Mouse (Mus musculus): ENCODE data around the gene Dnm3.

Gene Dnm3

DNA sequence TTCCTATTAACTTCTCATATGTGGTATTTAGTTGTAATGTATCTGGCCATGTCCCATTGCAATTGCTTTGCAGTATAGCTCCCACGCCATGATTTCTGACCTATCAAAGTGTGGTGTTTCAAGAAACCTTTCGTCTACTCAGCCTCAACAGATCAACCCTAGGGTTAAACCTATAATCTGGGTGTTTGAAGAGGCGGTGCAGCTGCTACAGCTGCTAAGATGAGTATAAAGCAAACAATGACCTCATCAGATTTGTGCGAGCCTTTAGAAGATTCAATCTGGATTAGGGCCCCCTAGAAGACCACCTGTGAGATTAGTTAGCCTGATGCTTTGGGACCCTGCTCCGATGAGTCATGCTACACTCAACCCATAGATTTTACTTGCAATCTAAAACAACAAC lies 321.0 kb downstream of the Dnm3 start:
- no peak for DNase-seq

DNA sequence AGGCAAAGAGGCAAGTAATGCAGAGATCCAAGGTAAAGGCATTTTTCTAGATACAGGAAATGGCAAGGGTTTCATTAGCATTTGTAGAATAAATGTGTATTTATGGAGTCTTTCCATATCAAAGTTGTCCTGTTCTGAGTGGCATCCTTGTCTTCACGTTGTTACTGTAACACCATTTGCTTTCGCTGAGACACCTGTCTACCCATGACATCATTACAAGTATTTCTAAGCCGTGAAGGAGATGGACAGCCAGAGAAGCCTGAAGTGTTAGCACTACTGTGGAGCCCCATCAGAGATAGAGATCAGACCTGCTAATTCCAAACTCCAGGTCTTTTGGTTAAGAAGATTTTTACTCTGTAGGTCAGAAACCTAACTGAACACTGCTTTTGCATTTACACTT lies 322.3 kb downstream of the Dnm3 start:
- DNase-seq: no peak

DNA sequence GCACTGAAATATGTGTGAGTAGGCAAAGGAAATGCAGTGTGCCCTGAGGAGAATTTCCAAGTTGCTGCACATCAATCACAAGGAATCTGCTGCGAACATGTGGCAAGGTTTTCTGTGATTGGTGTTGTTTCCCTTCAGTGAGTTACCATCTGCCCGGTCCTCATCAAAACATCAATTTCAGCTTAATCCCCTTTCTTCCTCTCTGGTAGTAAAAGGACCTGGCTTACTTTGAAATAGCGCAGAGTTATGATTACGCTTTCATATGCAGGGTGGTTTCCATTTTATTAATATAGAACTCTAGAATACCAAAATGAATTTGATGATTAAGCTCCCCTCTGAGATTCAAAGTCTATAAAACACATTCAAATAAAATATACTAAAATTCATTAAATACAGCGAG lies 324.7 kb downstream of the Dnm3 start:
- DNase-seq: no peak

DNA sequence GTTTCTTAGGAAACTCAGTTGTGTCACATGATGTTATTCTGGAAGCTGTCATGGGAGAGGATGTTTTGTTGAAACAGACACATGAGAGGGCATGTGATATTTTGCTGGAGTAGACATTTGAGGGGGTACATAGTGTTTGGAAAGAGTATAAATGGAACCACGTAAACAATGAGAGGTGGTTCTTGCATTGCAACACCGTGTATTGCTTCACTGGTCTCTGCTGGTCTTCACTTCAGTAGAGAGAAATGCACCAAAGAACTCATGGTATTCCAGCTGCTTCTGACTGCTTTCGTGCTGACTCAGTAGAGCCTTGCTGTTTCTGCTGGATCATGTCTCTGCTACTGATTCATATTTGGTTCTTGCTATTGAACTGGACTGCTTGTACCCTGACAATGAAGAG lies 328.1 kb downstream of the Dnm3 start:
- no peak for DNase-seq

DNA sequence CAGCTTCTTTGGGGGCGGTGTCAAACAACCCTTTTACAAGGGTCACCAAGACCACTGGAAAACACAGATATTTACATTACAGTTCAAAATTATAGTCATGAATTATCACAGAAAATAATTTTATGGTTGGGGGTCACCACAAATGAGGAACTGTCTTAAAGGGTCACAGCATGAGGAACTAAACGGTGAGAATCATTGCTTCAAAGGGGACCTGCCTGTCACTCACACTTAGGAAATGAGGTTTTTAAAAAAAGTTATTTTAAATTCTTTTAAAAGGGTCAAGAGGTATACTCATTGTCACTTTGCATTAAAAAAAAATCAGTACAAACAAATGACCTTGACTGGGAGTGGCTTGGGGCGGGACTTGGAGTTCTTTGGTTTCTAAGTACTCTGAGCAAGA lies 330.3 kb downstream of the Dnm3 start:
- no peak for DNase-seq

DNA sequence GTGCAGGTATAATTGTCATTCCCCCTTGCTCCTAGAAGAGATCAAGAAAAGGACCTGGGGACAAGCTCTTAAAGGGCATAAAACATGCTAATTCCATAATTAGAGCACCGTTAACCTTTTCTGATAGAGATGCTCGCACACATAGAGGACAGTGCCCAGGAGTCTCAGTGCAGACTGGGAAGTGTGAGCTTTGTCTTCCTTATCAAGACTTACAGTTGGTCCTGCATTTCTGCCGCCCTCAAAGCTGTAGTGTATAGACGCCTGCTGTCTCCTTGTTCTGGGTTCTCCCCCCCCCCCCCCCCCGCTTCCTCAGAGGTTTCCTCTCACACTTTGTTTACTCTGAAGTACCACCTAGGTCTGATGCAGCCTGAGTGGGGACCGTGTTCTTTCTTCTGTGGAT lies 332.1 kb downstream of the Dnm3 start:
- DNase-seq: no peak

DNA sequence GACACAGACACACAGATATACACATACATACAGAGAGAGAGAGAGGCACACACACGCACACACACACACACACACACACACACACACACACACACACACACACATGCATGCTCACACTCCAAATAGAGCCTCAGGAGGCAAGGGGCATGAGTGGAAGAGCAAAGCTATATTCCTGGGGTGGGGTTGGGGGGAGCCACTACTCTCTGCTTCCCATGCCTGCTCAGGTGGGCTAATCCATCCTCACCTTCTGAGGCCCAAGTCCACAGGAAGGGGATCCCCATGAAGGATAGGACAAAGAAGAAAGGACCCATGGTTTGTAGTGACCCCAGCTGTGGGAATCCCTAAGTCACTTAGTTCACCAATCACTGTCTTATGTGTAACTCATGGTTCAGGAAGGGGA lies 332.8 kb downstream of the Dnm3 start:
- no peak for DNase-seq

DNA sequence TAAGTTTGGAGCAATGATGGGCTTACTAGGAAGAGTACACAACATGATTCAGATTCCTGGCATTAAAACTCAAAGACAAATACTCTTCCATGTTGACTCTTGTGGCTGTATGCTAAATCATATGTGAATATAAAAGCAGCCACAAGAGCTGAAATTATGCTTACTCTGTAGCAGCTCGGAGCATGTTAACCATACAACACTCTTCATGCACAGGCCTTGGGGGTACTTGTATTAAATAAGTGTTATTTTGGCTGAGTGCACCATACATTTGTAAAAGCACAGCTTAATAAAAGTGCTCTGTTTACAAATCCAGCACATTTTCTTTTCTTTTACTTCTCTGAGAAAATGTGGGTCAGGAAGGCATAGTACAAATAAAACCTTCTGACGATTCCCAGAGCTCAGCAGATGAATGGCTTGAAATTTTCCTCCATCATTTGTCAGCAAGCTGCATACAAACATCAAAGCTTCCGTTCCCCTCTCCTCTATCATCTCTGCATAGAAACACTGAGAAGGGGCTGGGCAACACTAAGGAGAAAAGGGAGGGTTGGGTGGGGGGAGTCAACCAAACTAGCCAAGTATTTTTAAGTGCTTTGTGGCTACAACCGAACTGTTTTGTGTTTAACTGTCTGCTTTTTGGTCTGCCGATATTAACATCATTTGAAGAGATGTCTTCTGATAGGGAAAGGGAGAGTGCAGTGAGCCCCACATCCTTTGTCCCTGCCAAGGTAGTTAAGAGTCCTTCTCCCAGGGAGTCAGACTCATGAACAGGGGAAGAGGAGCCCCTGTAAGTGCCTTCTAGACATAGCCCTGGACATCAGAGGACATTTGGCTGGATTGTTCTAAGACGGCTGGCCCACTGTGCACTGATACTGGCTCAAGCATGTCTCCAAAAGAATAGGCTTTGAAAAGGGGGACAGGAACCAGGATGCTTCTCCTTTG lies 333.6 kb downstream of the Dnm3 start:
- DNase-seq: no peak

DNA sequence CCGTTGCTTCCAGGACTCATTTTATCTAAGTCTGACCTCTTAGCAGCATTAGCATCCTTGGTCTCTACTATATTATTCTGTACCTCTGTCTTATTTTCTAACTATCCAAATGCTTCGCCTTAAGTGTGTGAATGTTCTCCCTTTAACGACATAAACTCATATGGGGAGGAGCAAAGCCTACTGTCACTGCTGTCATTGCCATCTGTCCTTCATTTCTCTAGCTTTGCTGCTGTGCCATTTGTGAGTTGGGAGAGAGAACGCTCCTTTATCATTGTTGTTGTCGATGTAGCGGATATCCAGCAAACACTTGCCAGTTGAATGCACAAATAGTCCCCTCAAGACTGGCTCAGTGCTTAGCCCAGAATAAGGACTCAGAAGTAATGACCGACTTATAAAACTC lies 335.5 kb downstream of the Dnm3 start:
- no peak for DNase-seq

DNA sequence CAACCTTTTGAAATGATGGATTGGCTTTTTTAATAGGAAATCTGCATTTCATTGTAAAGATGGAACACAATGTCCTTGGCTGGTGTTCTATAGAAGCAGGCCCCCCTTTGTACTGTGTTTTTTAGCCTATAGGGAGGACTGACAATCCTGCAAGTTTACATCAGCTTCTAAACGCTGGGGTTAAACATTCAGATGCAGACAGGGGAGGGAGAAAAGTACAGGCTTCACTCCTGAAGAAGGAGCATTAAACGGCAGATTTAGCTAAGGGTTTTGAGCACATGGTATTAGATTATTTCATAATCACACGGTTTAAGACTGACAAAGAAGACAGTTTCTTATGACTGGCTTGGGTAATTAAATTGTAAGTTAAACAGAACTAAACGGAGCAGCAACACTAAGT lies 341.5 kb downstream of the Dnm3 start:
- DNase-seq: no peak

DNA sequence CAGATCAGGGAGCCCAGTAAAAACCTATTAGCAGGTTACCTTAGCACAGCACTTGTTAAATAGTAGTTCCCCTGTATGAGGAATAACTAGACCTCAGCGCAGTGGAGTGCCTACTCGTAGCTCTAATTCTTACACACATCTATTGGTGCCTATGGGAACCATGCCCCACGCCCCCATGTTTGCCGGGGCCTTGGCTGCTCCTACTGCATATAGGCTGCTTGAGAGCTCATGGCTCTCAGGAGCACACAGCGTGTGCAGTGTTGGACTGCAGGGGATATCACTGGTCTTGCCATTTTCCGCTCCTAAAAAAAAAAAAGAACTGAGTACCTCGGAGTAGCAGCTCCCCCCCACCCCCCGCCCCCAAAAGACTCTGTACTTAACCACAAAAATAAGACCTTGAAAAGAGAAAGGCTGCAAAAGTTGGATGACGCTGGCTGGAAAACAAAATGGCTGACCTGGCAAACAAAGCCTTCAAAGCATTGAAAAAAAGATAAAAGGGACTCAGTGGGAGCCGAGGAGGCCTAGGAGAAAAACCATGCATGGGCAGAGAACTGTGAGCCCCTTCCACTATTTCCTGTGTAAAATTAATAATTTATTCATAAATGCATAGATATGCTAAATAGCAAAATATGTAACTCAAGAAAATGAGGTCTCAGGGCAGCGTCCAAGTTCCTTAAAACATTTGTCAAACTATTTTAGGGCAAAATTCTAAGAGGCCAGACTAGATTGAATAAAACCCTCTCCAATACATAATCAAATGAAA lies 342.2 kb downstream of the Dnm3 start:
- DNase-seq: no peak

DNA sequence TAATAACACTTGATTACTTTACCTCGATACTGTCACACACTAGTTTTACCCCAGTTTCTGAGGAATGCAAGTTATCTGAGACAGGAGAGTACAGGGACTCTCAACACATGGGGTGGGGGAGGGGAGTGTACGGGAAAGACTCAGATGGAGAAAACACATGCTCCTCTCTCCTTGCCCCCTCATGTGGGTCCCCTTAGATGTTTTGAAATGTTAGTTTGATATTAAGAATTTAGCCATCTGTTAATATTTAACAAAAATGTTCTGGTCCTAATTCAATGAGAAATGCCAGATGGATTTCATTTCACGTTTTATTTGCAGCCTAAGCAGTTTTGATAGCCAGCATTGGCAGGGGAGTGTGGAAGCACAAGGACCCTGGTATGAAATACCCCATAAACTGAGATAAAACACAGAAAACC lies 343.2 kb downstream of the Dnm3 start:
- DNase-seq: no peak

DNA sequence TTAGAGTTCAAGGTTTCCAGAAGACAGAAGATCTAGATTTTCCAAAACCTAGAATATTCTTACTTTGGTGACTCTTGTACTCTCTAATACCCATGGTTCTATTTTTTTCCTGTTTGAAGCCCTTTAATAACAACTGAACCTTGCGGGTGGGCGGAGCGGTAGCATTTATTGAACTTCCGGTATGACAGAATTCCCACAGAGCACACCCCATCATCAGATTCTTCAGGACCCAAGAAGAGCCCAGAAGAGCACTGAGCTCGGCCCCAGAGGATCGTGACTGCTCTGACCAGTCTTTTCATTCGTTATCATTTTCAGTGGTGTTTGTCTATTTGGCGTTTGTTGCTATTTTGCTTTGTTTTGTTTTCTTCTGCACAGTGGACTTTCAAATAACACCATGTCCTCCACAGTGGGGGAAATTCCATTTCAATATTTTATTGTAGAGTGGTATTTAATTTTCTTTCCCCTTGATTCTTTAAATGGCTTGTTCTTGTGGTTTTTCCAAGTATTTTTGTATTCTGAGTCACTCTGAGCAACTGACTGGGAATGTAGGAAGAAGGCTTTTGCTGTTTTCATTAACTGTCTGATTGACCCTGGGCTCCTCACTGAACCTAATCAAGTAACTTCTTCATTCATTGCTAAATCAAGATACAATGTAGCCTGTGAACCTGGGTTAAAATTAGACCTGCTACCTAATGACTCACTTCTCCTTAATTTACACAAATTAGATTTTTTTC lies 344.8 kb downstream of the Dnm3 start:
- DNase-seq: no peak

DNA sequence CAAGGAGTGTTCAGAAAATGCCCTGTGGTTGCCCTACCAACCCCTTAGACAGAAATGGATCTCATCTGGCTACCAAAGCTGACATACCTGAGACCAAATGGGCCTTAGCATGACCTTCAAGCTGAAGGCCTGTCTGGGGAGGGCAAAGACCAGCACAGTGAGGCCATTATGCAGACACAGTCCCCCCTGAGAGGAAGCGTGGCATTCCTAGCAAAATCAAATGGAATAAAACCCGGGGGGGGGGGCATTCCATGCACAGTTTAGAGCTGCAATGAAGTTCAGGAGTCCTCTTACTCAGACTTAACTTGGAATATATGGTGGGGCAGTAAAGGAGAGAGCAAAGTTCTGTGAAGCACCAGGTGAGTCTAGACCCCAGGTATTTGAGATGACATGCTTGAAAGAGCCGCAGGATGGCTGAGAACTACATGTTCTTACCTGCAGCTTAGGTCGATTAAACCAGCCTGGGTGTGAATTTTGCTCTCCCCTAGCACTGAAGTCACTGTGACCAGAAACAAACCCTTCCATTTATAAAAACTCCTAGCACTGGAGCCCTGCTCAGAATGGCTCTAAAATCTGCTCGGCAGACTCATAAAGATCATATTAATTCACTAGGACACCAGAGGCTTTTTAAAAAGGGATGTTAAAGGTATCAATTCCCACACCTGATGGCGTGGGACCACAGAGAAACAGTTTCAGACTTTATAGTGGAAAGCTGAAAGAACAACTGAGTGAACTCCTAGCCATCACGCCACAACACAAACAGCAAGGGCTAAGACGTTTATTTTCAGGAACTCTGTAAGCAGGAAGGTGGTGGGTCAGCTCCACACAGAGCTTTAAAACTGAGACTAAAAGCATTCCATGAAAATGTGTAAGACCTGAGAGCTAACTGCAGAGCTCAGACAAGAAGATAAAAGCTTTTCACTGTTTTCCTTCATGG lies 350.7 kb downstream of the Dnm3 start:
- no peak for DNase-seq

DNA sequence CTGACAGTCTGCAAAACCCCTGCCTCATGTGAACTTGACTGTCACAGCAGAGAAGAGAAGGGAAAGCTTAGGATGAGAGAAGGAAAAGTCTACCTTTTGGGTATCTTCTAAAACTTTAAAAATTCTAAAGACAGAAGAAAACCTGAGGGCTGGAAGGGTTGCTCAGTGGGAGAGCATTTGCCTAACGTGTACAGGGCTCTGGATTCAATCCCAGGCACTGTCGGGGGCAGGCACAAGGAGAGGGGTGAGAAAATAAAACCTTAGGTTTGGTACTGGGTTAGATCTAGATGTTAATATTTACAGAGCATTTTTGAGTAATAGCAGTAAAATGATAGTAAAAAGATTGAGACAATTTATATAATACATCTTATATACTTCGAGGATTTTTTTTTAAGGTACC lies 353.4 kb downstream of the Dnm3 start:
- no peak for DNase-seq

DNA sequence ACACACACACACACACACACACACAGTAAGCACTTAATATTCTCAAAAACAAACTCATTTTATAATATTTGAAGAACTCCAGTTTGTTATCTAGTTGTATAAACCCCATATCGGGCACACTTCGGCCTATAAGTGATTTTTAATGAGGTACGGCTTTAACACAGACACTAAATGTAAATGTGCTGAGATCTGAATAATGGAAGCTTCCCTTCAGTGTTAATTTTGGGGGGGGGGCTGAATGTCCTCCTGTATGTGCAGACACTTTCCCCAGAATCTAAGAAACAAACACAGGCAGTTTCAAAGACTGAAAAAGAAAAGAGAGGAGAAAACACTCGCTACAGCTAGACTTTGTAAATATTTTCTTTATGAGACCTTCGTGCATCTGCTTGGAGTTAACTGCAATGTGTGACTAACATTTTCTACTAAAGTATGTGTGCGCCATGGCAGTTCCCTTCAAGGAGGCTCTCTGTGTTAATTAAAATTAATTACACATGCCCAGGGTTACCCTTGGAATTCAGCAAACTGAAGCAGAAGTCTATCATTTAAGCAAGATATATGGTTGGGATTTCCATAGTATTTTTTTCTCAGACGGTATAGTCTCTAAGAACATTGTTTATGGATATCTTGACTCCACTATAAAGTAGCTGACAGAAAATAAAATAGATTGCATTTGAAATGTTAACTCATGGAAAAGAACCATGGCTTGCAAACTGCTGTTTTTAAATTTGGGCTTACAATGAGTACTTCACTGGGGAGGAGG lies 356.2 kb downstream of the Dnm3 start:
- DNase-seq: no peak

DNA sequence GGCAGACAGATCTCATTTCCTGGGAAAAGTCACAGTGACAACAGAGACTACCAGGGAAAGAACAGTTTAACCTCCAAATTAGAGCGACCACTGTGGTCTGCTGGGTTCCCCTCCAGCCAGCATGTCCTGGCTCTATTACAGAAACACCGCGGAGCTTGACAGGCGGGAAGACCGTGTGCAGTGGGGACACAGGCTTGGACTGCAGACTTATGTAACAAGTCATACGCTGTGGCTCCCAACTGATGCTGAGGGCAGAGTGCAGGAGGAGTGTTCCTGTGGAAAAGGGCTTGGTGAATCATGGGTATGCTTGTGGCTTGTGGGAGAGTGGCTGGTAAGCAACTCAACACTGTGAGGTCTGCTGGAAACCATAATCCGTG lies 368.4 kb downstream of the Dnm3 start:
- no peak for DNase-seq

DNA sequence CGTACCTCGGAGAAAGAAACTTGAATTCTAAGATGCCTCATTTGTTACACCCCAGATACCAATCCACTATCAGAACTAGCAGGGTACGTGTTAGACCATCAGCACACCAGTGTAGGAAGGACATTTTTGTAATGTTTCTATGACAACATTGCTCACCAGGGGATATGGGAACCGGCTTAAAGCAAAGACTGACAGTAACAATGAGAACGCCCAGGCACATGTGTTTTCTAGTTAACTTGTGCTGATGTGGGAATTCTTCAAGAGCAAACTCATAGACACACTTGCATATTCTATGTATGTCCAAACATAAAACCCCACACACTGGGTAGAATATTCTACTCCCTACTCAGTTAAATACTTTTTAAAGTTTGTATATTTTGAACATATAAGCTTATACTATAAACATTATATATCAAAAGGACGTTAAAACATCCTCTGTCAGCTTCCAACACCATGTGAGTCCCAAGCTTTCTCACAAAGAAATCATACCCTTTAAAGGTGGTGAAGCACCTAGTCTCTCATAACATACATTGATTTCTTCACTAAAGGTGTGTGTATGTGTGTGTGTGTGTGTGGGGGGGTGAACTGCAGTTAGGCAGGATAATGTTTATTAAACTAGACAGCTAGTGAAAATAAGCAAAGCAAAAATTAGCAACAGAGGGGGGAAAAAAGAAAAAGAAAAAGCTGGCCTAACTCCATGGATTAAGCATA lies 369.0 kb downstream of the Dnm3 start:
- DNase-seq: no peak

DNA sequence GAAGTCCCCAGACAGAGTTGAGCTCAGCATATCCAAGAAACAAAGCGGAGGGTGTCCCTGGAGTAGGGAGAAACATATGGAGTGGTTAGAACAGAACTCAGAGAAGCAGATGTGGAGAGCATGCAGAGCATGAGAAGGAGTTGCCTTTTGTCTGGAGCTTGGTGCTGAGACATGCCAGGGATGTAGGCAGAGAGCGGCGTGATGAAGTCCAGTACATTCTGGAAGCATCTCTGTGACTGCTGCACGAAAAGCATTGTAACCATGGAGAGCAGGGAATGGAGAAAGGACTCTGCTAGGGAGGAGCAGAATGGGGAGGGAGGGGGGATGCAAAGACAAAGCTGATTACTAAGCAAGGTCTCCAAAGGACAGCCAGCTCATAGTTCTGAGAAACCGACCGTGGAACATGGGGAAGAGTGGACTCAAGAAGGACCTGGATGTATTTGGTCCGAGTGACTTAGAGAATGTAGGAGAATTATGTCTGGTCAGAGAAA lies 369.6 kb downstream of the Dnm3 start:
- no peak for DNase-seq

DNA sequence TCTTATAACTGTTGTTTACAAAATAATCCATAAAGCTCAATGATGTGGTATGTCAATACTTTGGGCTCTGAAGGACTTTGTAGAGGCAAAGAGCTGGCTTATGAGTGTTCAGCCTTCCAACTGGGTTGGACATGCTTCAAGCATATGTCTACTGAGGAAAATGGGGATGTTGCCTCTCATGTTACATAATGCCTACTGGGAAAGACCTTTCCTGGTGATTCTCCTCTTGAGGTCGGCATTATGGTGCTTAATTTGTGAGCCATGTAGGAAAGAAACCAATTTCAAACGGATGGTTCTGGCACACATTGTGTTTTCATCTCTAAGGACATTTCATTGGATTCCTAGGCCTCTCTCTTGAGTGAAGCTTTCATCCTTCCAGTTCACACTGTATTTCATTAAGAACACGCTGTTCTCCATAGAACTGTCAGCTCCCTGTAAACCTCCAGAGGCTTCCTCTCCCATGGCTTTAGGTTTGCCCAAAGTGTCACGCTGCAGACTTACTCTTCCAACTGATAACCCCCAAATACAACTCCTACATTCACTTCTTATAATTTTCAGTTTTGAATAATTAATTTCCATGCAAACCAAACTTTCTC lies 370.7 kb downstream of the Dnm3 start:
- DNase-seq: no peak
